Mouse (Mus musculus) layer of hippocampus, postnatal 14 days (tissue): Measurements from ENCODE around the gene Proser2. TPM values are rescaled to one million over a fixed set of nuclear protein-coding genes. Genes with fewer than 3 reads are reported as not detected.

Experiments
- DNase-seq, 2 experiments: peaks; one replicate each; pipeline ENCODE4 v3.0.0; 2021 to 2022; ENCODE audit warnings: low spot score in 2 of 2, mixed read lengths in 1 of 2
- total RNA-seq, 2 experiments: library from RNA; stranded (reverse); gene quantifications; 2 replicates each; pipeline ENCODE4 v1.2.3; 2021

Proser2 gene
- total RNA-seq, 2 experiments from 2014 or later = 3.8 TPM

- no peak for DNase-seq
Measured at GRCm38 (mm10) chr2:6075530-6075896, 54.5 kb downstream of the Proser2 start.

- DNase-seq = no peak
Measured at GRCm38 (mm10) chr2:6074891-6075529, 55.0 kb downstream of the Proser2 start.

GRCm38 (mm10) chr2:6072685-6073260, 57.2 kb downstream of the Proser2 start:
- no peak for DNase-seq

- no peak for DNase-seq
Measured at GRCm38 (mm10) chr2:6071598-6072440, 58.2 kb downstream of the Proser2 start.

- no peak for DNase-seq
Measured at GRCm38 (mm10) chr2:6070925-6071324, 59.1 kb downstream of the Proser2 start.

GRCm38 (mm10) chr2:6067341-6067740, 62.7 kb downstream of the Proser2 start:
- DNase-seq = no peak

GRCm38 (mm10) chr2:6060071-6060804, 69.8 kb downstream of the Proser2 start:
- DNase-seq = no peak

- no peak for DNase-seq
Measured at GRCm38 (mm10) chr2:6059291-6059690, 70.7 kb downstream of the Proser2 start.

- no peak for DNase-seq
Measured at GRCm38 (mm10) chr2:6056518-6056917, 73.5 kb downstream of the Proser2 start.

- no peak for DNase-seq
Measured at GRCm38 (mm10) chr2:6055466-6055865, 74.5 kb downstream of the Proser2 start.

- DNase-seq = no peak
Measured at GRCm38 (mm10) chr2:6049018-6049417, 81.0 kb downstream of the Proser2 start.

GRCm38 (mm10) chr2:6048570-6048969, 81.4 kb downstream of the Proser2 start:
- DNase-seq = no peak

Other genes starting within 250 kb of the Proser2 start
- 100 to 1,000 TPM; 102 to 114 TPM for gene Sec61a2, start 234.8 kb downstream of the Proser2 start, total RNA-seq
- gene Dhtkd1, start 187.4 kb downstream of the Proser2 start, total RNA-seq = 1 to 10 TPM; 8.4 to 9.3 TPM
- gene Upf2, start 178.7 kb downstream of the Proser2 start, total RNA-seq = 10 to 100 TPM; 23.6 to 26.2 TPM
- under 1 TPM; 0.67 to 0.97 TPM for gene Echdc3, start 82.8 kb upstream of the Proser2 start, total RNA-seq
- gene Usp6nl, start 192.5 kb upstream of the Proser2 start, total RNA-seq = 10 to 100 TPM; 23.2 to 25.0 TPM